Mouse (Mus musculus) lung, adult 2 months (tissue): ENCODE measurements around the gene Myt1l.

Source experiments
- CTCF ChIP-seq: fragments of 200-500 bp; IDR thresholded peaks from 2 replicates; pipeline ENCODE4 v1.5.1; 2011; ENCODE audit warnings: mild to moderate bottlenecking, low read length, control low read depth; ENCODE audit not compliant: insufficient read depth
- POLR2A ChIP-seq: fragments of 200-500 bp; IDR thresholded peaks from 2 replicates; pipeline ENCODE4 v1.6.1; 2011; ENCODE audit warnings: low read depth, mild to moderate bottlenecking, control low read depth, low read length, borderline replicate concordance; ENCODE audit errors: extremely low read depth

DNA sequence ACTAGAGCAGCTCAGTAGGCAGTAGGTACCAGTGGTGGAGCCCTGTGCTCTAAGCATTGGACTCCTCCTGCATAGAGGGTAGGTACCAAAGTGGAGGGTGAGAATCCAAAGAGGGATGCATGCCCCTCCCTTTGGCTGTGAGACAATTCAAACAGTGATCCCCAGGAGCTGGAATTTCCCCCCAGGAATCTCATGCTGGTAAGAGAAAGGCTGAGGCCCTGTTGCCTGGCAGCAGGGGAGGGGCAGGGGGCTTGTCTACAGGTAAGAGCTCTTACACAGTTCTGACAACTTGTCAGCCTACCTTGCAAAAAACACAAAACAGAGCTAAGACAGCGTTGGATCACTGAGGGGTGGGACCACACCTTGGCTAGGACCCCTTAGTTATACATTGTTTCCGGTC, 405.3 kb downstream of the Myt1l start:
- TF ChIP-seq CTCF: no peak
- TF ChIP-seq POLR2A: no peak
